Mouse (Mus musculus) spleen, adult 18-20 months (tissue): ENCODE measurements around the gene Clec2e.
A peak's percentile ranks its signal among the peaks of the same experiment; 100 is the strongest.
"Not testable (repeated sequence)": the region's sequence is repeated elsewhere in the genome, so short reads cannot be mapped to it uniquely, and the experiment has no call there.

ENCODE experiments used
- DNase-seq, 2 experiments: peaks; one replicate each; pipeline ENCODE4 v3.0.0; 2022; ENCODE audit warnings: mixed read lengths in 2 of 2

Clec2e gene

DNA sequence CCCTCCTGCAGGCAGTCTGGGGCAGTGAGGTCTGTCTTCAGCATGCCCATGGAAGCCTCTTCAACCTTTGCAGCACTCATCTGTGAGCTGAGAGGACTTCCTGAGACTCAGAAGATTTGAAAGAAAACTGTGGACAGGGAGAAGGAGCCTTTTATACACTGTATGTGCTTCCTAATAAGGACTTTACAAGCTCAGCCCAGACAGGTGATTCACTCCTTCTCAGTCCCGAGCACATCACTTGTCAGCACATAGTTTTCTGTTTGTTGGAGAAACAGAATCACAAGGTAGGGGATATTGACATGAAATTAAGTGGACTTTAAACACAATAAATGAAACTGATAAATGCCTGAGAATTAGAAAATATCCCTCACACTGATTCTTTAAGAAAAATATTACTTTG is at the start of gene Clec2e:
Gene Clec2e, minus strand, starts transcription at position 120 of the 400 bp plus-strand sequence.
- not testable (repeated sequence) for DNase-seq

DNA sequence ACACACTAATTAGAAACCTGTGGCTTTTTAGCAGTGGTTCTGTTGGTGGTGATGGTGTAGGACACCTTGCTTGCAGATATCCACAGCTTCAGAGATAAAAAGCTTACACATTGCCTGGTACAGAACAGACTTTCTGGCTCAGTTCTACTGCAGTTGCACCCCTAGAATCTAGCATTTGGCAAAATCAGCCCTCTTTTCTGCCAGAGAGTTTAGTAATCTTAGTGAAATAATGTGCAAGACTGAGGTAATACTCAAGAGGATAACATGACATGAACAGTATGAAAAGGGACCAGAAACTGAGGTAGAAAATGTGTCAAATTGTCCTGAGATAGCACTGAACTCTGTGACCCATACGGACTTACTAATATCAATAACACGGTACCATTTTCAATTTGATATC is 46.1 kb upstream of the Clec2e start:
- DNase-seq: no peak

DNA sequence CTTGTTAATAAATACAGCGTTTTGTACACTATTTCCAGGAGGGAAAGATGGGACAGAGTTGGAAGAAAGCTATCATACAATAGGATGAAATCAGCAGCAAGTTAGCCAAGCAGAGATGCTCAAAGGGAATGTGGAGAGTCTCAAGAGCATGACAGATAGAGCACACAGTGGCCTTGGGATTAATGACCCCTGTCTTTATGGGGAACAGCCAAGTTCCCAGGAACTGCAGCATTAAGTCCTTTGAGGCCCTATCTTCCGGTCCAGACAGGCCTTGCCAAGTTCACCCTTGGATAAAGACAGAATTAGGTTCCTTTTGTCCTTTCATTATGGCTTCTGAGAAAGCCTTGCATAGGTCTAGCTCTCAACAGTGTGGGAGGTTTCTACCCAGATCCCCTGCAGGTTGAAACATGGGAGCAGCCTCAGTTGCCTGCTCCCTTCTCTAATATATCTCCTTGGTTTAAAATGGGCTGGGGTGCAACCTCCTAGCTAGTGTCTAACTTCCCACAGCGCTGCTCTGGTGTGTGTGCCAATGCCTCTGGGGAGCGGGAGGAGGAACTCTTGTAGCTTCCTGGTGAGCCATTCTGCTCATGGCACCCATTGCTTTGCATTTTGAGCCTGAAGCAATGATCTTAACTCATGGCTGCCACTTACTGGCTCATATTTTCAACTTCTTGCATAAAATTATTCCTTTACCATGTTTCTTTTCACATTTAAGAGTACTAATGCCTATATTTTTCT is 32.1 kb upstream of the Clec2e start:
- DNase-seq: no peak

DNA sequence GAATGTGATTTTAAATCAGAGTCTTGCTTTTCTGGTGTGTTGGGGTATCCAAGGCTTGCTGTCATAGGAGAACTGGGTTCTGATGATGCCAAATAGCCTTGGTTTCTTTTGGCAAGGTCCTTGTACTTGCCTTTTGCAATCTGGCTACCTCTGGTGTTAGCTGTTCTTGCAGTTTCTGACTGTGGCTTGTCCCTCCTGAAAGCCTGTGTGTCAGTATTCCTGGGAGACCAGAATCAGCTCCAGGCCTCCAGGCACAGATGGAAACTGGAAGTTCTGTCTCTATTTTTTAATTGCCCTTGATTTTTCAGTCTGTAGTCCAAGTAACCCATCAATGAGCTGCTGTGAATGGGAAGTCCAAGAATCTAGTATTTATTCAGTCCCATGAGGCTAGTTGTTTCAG is 26.1 kb upstream of the Clec2e start:
- no peak for DNase-seq

DNA sequence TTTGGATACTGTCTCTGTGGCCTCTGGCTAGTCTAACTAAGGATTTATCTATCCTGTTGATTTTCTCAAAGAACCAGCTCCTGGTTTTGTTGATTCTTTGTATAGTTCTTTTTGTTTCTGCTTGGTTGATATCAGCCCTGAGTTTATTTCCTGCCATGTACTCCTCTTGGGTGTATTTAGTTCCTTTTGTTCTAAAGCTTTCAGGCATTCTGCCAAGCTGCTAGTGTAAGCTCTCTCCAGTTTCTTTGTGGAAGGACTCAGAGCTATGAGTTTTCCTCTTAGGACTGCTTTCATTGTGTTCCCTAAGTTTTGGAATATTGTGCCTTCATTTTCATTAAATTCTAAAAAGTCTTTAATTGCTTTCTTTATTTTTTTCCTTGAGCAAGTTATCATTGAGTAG is 23.8 kb upstream of the Clec2e start:
- not testable (repeated sequence) for DNase-seq

DNA sequence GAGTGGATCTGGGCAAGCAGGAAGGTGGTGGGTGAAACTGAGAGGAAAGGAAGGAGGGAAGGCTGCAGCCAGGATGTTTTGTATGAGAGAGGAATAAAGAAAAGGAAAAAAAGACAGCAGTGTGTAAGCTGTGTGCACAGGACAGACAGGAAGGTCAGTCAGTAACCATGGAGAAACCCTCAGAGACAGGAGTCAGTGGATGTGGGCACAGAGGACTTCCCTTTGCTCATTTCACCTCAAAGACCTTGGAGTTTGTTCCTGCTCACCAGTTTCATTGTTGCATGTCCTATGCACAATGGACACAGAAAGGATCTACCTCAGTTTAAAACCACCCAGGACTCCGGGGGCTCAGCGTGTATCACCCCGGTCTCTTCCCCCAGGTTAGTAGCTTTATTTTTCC is 15.5 kb upstream of the Clec2e start:
- no peak for DNase-seq

DNA sequence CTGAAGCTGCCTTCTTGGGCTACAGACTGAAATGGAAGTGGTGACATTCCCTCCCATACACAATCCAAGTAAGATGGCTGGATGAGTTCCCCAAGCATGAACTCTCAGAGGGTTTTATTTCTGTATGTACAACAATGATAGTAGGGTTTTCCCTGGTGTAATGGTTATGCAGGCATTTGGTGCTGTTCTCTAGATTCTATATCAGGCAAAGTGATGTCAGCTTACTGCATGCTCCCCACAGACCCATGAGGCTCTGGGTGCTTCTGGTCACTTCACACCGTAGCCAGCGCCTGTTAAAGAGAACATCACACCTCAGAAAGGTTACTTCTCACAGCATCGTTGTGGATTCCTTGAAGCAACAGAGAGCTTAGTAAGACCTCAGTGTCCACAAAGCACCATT is 13.5 kb upstream of the Clec2e start:
- not testable (repeated sequence) for DNase-seq

DNA sequence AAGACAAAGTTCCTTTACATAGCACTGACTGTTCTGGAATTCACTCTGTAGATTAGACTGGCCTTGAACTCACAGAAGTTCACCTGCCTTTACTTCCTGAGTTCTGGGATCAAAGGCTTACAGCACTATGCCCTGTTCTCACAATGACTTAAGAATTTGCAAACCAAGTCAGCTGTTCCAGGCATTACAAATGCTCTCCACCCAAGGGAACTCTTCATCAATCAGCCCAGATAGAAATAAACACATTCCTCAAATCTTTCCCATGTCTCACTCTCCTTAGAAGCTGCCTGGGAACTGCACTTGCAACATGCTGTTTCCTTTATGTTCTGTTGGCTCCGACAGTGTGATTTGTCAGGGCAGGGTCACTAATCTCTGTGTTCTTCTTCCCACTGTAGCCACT is 13.1 kb upstream of the Clec2e start:
- no peak for DNase-seq

DNA sequence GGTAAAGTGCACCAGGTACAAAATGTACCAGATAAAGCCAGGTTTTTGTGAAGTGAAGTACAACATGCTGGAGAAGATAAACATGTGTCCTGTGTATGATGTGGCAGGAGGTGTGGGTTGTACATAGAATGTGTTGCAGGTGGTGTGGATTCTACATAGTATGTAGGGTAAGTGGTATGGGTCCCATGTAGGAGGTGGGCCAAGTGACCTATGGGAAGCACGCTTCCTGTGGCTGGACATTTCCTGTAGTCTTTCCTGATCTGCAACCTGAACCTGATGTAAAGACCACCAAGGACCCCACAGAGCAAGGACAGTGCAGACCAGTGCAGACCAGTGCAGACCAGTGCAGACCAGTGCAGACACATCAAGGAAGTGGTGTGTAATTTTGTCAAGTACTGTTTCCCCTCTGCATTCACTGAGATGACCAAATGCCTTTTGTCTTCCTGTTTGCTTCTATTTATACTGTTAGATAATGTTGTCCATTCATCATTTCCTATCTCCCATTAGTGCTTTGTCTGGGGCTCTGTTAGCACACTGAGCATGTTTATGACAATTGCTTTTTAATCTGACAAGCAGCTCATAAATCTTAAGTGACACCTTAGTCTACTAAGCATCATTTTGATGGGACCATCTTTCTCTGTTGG is 12.4 kb upstream of the Clec2e start:
- DNase-seq: no peak

DNA sequence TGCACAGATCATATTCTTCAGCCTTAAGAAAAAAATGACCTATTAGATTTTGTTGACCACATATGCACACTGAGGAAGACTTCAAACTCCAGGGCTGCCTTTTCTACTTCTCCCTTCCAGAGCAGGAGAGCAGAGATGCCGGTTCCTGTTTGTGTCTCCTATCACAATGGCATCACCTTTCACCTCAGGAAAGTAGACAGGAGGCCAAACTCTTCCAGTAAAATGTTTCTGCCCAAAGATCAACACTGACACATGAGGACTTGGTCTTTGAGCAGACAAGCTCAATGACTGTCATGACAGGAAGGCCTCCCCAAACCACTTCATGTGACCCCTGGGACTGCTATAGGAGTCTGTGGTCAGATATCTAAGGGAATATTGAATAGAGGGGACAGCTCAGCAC is 11.8 kb upstream of the Clec2e start:
- no peak for DNase-seq

DNA sequence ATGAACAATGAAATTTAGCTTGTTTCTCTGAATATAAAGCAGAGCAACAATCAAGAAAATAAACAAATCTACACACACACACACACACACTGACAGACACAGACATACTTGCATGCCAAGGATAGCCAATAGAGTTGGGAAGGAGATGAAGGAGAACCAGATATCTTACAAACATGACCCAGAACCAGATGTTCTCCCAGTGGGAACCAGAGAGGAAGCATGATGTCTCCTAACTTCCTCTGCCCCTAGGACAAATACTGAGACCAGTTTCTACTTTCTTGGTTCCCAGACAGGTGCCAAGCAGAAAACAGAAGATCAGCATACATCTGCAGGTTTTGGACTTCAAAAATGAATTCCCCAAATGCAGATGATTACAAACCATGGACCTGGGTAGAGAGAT is 7.2 kb upstream of the Clec2e start:
- DNase-seq: no peak

DNA sequence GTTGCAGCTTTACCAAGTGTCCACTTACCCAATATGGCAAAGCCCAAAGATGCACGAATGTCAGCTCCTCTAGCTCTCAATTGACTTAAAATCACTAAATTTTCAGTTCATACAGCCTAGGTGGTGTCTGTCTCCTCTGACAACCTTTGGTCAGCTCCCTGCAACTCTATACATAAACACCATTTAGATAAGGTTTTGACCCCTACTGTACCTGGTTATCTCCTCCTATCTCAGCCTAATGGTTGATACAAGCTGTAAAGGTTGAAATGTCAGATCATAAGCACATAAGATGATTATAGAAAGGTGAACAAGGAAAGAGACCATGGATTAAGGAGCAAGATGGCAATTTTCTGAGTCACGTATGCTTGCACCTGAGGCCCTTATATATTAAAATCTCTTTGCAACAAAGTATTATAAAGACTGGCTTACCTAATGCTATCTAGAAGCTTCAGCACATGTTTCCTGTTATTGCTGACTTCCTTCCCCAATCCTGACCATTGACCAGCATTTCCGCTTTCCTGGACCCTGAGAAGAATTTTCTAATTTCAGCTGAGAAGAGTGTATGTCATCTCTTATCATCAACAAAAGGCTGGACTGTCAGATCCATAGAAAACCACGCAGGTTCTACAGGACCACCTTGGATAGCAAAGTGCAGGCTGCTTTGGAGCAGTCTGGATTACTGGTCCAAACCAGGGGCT is 2.3 kb upstream of the Clec2e start:
- DNase-seq: no peak

DNA sequence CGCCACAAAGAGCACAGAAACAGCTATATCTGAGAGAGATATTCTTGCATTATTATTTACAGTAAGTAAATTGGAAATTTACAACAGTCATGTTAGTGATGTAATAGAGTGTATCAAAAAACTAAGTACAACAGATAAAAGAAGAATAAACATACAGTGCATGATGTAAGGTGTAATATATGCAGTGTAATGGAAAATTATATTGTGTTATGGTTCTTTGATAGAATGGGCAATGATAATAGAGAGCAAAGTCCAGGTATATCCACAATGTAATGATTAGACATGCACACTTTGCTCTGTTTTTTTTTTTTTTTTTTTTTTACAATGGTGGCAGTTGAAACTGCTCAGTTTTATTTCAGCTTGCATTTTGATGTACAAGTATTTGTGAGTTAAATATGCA is 891 bp upstream of the Clec2e start:
- DNase-seq: no peak

DNA sequence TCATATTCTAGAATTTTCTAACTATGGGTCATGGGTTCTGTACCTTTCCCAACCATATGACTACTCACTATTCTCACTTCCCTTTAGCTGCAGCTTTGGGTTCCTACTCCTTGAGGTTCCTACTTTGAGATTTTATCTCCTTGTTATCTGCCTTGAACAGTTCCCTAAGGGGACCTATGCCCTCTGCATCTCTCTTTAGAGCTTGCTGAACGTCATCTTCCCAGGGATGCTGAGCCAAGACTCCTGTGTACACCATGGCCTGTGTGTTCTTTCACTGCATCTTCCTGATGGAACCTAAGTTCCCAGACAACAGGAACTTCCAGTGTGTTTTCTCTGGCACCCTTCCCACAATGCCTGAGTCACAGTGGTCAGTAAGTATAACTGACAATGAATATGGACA is 2.8 kb downstream of the Clec2e start:
- DNase-seq: no peak

DNA sequence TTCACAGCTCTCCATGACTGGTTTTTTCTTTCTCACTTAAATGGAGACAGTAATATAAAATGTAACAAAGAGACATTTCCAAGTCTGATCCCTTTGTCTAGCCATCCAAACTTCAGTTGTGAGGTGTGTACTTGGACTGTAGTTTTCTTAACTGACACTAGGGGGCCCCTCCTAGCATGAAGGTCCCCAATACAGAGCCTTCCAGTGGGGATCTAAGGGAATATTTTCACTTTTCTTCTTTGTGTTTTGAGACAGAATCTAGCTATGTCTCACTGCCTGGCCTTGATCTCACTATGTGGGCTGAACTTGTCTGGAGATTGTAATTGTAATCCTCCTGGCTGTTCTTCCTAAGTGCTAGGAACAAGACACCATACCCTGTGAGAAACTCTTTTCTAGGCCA is 5.5 kb downstream of the Clec2e start:
- DNase-seq: peak in 1 of 2 experiments; percentile 7

DNA sequence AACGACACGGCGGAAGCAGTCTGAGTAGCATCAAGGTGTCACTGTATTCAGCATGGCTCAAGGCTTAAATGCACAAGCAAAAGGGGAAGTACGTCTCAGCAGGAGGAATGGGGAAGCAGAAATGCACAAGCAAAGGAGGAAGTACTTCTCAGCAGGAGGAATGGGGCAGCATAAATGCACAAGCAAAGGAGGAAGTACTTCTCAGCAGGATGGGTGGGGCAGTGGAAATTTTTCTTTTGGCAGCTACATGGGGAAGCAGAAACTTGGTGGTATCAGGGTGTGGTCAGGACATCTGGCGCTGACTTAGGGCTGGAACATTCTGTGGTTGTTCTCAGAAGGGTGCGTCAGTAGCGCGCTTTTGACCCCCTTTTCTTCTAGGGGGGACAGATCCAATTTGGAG is 12.1 kb downstream of the Clec2e start:
- DNase-seq: not testable (repeated sequence)

DNA sequence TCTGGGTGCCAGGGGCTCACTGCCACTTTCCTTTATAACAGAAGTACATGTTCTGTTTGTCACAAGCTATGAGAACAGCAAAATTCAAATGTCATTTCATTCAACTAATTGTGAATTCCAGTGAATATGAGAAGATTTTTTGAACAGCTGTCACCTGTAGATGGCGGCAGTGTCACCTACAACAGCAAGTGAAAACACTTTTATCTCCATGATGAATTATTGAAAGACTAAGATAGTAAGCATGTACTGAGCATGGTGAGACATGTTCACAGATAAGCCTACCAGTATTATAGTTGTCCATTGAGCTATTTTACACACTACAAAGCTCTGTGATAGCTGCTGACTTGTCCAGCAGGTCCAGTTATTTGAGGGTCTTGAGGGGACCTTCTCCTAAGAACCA is 12.6 kb downstream of the Clec2e start:
- no peak for DNase-seq

DNA sequence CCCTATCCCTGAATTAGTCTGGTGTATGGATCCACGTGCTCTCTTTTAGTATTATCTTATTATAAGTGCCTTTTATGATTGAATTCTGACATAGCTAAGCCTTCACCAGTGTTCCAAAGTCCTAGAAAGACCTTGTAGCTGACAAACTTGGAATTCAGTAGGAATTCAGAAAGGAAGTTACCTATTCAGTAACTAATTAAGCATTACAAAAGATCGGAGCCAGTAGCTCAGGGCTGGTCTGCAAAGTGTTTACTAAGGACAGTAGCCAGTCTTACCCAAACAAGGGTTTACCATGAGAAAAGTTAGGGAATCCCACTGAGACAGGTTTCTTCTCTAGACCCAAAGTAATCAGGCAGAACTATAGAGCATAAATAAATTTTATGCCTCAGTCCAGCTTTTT is 14.7 kb downstream of the Clec2e start:
- DNase-seq: not testable (repeated sequence)

DNA sequence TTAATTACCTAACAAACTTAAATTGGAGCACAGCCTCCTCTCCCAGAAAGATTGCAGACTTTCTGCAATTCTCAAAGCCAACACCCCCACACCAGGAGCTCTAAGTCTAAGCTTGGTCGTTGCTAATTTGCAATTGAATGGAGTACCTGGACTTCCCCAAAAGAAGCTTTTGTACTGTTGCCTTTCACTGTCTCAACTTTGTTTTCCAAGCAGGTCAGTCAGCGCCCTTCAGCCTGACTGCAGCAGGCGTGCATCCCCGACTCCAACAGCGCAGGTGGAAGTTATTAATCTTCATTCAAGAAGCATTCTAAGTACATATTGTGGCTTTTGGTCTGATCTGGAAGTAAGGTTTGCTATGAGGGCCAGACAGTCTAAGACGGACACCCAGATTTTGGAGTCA is 15.6 kb downstream of the Clec2e start:
- DNase-seq: no peak

DNA sequence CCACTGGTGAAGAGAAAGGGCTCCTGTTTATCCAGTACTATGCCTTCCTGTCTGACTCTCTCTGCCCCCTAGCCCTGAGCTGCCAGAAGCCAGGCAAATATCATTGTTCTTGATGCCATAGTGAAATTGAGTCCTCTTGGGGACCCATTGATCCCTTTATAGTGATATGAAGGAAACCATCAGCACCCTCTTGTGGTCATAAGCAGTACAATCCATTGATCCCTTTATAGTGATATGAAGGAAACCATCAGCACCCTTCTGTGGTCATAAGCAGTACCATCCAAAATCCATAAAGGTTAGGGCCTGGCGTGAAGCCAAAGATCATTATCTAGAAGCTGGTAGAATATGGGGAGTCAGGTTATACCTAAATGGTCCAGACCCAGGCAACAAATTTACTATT is 33.7 kb downstream of the Clec2e start:
- peak in 1 of 2 experiments; percentile 43 for DNase-seq

DNA sequence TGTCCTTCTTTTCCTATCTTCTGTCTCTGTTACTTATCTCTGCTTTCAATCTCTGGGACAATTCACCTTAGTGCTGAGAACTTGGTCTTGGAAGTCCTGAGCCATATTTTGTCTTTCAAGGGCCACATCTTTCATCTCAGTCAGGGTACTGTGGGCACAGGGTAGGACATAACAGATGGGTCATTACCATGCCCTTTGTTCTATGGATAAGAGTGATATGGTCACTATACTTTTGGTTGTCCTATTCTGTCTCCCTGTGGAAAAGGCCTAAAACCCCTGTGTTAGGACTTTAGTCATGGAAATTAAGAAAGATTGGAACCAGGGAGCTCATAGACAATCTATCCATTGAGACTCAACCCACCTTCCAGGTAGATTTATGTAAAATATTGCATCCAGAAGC is 34.2 kb downstream of the Clec2e start:
- DNase-seq: no peak

DNA sequence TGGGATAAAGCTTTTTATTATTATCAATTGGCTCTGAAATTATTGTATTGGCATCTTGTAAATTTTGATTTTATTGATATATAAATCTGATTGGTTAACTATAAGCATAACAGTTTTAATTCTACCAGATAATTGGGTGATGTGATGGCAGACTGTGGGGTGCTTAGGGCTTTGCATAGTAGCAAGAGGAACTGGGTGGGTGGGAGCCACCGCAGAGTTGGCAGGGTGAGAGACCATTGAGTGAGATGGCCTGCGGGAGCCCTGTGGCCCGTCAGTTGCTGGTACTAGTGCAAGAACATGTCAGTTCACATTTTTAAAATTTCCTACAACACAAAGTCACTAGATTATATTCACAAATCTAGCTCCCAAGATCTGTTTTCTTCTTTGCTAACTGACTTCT is 34.9 kb downstream of the Clec2e start:
- no peak for DNase-seq

DNA sequence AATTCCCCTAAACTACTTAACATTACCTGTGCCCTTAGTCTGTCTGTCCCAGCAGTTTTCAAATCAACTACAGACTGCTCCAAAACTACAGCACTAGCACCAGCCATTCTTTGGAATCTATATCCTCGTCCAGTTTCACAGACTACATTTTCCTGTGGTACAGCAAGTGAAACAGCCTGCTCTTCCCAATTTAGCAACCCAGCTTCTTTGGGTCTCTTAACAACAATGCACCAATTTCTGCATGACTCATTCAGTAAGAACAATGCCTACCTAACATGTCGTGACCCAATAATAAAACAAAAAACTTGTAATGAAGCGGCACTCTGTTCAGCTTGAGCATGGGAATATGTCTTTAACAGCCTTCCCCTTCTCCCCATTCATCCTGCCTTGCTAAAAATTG is 35.3 kb downstream of the Clec2e start:
- DNase-seq: no peak

DNA sequence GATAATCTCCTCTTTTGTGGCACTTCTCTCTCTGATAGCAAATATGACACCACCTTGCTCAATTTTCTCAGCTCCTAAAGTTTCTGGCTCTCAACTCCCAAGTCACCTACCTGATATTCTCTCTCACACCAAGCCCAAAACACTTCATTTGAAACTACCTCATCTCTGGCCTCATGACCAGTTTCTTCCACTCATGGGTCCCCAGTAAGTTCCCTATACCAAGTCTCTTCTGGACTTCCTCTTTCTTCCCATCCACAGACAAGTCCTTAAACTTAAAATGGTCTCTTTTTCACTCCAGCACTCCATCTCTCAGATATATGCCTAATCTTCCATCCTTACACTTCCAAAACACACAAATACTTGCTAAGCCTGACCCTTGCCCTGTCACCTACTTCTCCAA is 42.7 kb downstream of the Clec2e start:
- DNase-seq: no peak
